Mouse (Mus musculus) E14TG2a.4 (cell line): ENCODE results near the gene Abi3.
A peak's percentile ranks its signal among the peaks of the same experiment; 100 is the strongest.

Experiments used
- H3K27me3 ChIP-seq: 2 replicates; pipeline ENCODE4 v1.6.1; 2014; ENCODE audit warnings: low read length, control low read depth; ENCODE audit not compliant: insufficient read depth
- H3K36me3 ChIP-seq: 2 replicates; pipeline ENCODE4 v1.6.1; 2014; ENCODE audit warnings: low read length, control low read depth; ENCODE audit not compliant: insufficient read depth
- H3K4me1 ChIP-seq: replicated peaks from 2 replicates; pipeline ENCODE4 v1.6.1; 2014; ENCODE audit warnings: low read depth, low read length, control low read depth
- H3K4me3 ChIP-seq: replicated peaks from 2 replicates; pipeline ENCODE4 v1.5.1; 2014; ENCODE audit warnings: mild to moderate bottlenecking, low read length
- H3K9me3 ChIP-seq: 2 replicates; pipeline ENCODE4 v1.6.1; 2014; ENCODE audit warnings: low read length, control low read depth
- CTCF ChIP-seq: conservative IDR thresholded peaks from 2 replicates; pipeline ENCODE4 v1.5.1; 2014; ENCODE audit warnings: low read length
- NANOG ChIP-seq: IDR thresholded peaks from 2 replicates; pipeline ENCODE4 v1.6.1; 2014; ENCODE audit warnings: borderline replicate concordance, low read length, mixed read lengths
- POU5F1 ChIP-seq: IDR thresholded peaks from 2 replicates; pipeline ENCODE4 v1.6.1; 2014; ENCODE audit warnings: low read length, borderline replicate concordance

Gene Abi3

GRCm38 (mm10) chr11:95811741-95812140, 30.5 kb downstream of the Abi3 start:
- H3K36me3 ChIP-seq = no peaks in the 10 kb centered on the region

DNA sequence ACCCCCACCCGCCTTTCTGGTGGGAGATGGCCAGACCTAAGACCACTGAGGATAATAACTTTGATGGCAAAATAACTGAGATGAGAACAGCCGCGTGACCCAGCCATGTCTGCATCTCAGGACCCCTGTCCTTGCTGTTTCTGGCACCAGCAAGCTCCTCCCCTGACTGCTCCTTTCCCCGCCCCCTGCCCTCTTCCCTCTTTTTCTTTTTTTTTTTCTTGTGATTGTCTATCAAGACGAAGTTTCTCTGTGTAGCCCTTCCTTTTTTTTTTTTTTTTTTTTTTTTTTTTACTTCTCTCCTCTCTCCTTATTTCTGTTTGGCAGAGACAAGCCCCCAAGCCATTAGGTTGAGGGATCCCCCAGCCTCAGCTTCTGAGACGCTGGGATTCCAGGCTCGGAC, 31.4 kb downstream of the Abi3 start:
- no peaks in the 10 kb centered on the region for H3K36me3 ChIP-seq
- H3K27me3 ChIP-seq = no peaks in the 10 kb centered on the region
- peaks cover 52% of the 10 kb centered on the region for H3K4me1 ChIP-seq
- peak overlapping the region; percentile 65 for H3K4me3 ChIP-seq
- TF ChIP-seq POU5F1 = no peak
- TF ChIP-seq NANOG = no peak
- no peak for TF ChIP-seq CTCF
- H3K9me3 ChIP-seq = peaks cover 23% of the 10 kb centered on the region

More at GRCm38 (mm10) chr11:95811741-95812140, 30.5 kb downstream of the Abi3 start:
- H3K27me3 ChIP-seq = no peaks in the 10 kb centered on the region
- TF ChIP-seq CTCF (no peak), POU5F1 (no peak), NANOG (no peak)
- H3K4me1 ChIP-seq = peaks cover 43% of the 10 kb centered on the region
- H3K4me3 ChIP-seq = no peak overlapping the region
- H3K9me3 ChIP-seq = peaks cover 19% of the 10 kb centered on the region

DNA sequence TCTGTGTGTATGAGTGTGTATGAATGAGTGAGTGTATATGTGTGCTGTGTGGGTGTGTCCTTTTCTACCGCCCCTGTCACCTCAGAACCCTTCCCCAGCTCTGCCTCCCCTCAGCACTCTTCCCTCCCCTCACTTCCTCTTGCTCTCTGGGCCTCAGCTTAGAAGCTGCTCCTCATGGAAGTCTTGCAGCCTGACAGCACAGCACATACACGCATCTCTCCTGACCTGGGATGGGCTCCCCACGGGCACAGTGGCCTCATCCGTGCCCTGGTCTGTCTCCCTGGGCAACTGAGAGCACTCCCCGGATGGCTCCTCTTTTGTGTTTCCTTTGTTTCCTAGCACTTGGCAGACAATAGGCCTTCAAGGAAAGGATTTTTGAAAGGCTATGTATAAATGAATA, 32.7 kb downstream of the Abi3 start:
- no peaks in the 10 kb centered on the region for H3K27me3 ChIP-seq
- H3K36me3 ChIP-seq = no peaks in the 10 kb centered on the region
- H3K4me3 ChIP-seq = no peak overlapping the region
- H3K9me3 ChIP-seq = peaks cover 18% of the 10 kb centered on the region
- TF ChIP-seq CTCF = no peak
- peaks cover 64% of the 10 kb centered on the region for H3K4me1 ChIP-seq

DNA sequence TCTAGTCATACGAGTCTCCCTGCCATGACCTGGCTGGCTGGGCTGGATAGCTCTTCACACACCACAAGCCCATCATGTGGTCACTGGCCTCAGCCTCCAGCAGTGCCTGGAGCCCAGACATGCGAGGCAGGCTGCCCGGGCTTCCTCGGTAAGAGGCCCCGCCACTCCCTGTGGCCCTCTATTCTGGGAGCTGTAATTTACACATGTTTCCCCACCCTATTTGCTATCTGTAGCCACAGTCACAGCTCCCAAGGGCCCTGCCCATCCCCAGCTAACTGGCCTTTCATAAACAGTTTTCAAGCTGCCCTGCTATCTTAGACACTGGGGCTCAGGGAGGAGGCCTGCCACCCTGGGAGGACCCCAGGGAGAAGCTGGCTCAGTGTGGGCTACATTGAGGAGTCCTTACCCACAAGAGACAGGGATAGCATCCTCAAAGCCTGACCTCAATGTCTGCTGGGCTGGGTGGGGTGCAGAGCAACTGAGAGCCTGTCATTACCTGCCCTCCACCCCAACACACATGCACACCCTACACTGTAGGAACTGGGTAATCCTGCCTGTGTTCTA, 33.7 kb downstream of the Abi3 start:
- Histone ChIP-seq H3K9me3 (peaks cover 18% of the 10 kb centered on the region), H3K4me1 (peaks cover 67% of the 10 kb centered on the region), H3K27me3 (no peaks in the 10 kb centered on the region), H3K4me3 (no peak overlapping the region), H3K36me3 (no peaks in the 10 kb centered on the region)
- TF ChIP-seq NANOG (no peak), CTCF (no peak), POU5F1 (no peak)

GRCm38 (mm10) chr11:95807884-95808283, 34.4 kb downstream of the Abi3 start:
- no peak for TF ChIP-seq NANOG
- TF ChIP-seq CTCF = no peak
- no peak for TF ChIP-seq POU5F1
- no peaks in the 10 kb centered on the region for H3K36me3 ChIP-seq
- H3K9me3 ChIP-seq = peaks cover 20% of the 10 kb centered on the region
- H3K4me1 ChIP-seq = peaks cover 67% of the 10 kb centered on the region
- H3K27me3 ChIP-seq = no peaks in the 10 kb centered on the region
- no peak overlapping the region for H3K4me3 ChIP-seq

GRCm38 (mm10) chr11:95805527-95805926, 36.7 kb downstream of the Abi3 start:
- H3K9me3 ChIP-seq = peaks cover 20% of the 10 kb centered on the region
- no peaks in the 10 kb centered on the region for H3K27me3 ChIP-seq
- no peak for TF ChIP-seq CTCF
- TF ChIP-seq POU5F1 = no peak
- TF ChIP-seq NANOG = no peak
- H3K4me1 ChIP-seq = peaks cover 45% of the 10 kb centered on the region
- no peaks in the 10 kb centered on the region for H3K36me3 ChIP-seq
- H3K4me3 ChIP-seq = peak overlapping the region; percentile 41

DNA sequence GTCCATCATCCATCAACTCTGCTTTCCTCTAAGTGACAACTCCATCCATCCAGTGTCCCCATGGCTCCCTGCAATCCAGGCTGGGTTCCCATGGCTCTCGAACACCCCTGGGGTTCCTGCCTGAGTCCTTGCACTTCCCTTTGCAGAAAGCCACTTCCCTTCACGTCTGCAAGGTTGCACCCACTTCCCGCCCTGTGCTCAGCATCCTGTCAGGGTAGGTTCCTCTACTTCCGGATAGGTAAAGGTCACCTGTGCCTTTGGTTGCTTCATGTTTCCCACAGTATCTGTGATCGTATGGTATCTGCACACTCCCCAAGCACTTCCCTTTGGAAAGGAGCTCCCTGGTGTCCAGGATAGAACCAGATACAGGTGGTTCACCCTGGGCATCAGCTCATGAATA, 37.3 kb downstream of the Abi3 start:
- Histone ChIP-seq H3K27me3 (0 out of 2 replicates have a peak, but pooled peaks cover 4% of the 10 kb centered on the region), H3K36me3 (no peaks in the 10 kb centered on the region), H3K4me3 (peak overlapping the region; percentile 41), H3K4me1 (peaks cover 40% of the 10 kb centered on the region), H3K9me3 (peaks cover 20% of the 10 kb centered on the region)
- TF ChIP-seq POU5F1 (no peak), CTCF (no peak), NANOG (no peak)

- H3K4me3 ChIP-seq = no peak overlapping the region
- H3K27me3 ChIP-seq = peaks cover 54% of the 10 kb centered on the region
- peaks cover 19% of the 10 kb centered on the region for H3K4me1 ChIP-seq
- H3K36me3 ChIP-seq = no peaks in the 10 kb centered on the region
- TF ChIP-seq POU5F1 (no peak), CTCF (no peak), NANOG (no peak)
- no peaks in the 10 kb centered on the region for H3K9me3 ChIP-seq
Observed at GRCm38 (mm10) chr11:95795582-95795981, 46.7 kb downstream of the Abi3 start.

- H3K4me1 ChIP-seq = peaks cover 21% of the 10 kb centered on the region
- H3K4me3 ChIP-seq = no peak overlapping the region
- no peak for TF ChIP-seq POU5F1
- no peak for TF ChIP-seq NANOG
- TF ChIP-seq CTCF = no peak
- no peaks in the 10 kb centered on the region for H3K9me3 ChIP-seq
- peaks cover 50% of the 10 kb centered on the region for H3K27me3 ChIP-seq
- no peaks in the 10 kb centered on the region for H3K36me3 ChIP-seq
Observed at GRCm38 (mm10) chr11:95794201-95794600, 48.1 kb downstream of the Abi3 start.
